Mouse (Mus musculus) retina, embryonic 14.5 days (tissue): ENCODE results near the gene D16Ertd472e.
A peak's percentile ranks its signal among the peaks of the same experiment; 100 is the strongest.
"Not testable (repeated sequence)": the region's sequence is repeated elsewhere in the genome, so short reads cannot be mapped to it uniquely, and the experiment has no call there.

Experiments
- DNase-seq: peaks from one replicate; pipeline ENCODE4 v3.0.0-alpha.2; 2015; ENCODE audit warnings: low spot score

D16Ertd472e gene

GRCm38 (mm10) chr16:78564110-78564821 lies 12.2 kb downstream of the D16Ertd472e start:
- no peak for DNase-seq

- DNase-seq, result no peak
These were observed 13.2 kb downstream of the D16Ertd472e start for GRCm38 (mm10) chr16:78563093-78563971.

- no peak for DNase-seq
These were observed 15.9 kb downstream of the D16Ertd472e start for GRCm38 (mm10) chr16:78560627-78561026.

- no peak for DNase-seq
These were observed 16.4 kb downstream of the D16Ertd472e start for GRCm38 (mm10) chr16:78560063-78560462.

- DNase-seq, result no peak
These were observed 18.9 kb downstream of the D16Ertd472e start for GRCm38 (mm10) chr16:78557573-78557972.

GRCm38 (mm10) chr16:78554911-78555648 lies 21.4 kb downstream of the D16Ertd472e start:
- no peak for DNase-seq

- no peak for DNase-seq
These were observed 29.1 kb downstream of the D16Ertd472e start for GRCm38 (mm10) chr16:78547367-78547766.

- DNase-seq, result no peak
These were observed 30.0 kb downstream of the D16Ertd472e start for GRCm38 (mm10) chr16:78546529-78546928.

- no peak for DNase-seq
These were observed 35.9 kb downstream of the D16Ertd472e start for GRCm38 (mm10) chr16:78540376-78541246.

- no peak for DNase-seq
These were observed 38.6 kb downstream of the D16Ertd472e start for GRCm38 (mm10) chr16:78537798-78538422.

- peak; percentile 3 for DNase-seq
These were observed 39.2 kb downstream of the D16Ertd472e start for GRCm38 (mm10) chr16:78537322-78537721.

GRCm38 (mm10) chr16:78534468-78534867 lies 42.0 kb downstream of the D16Ertd472e start:
- no peak for DNase-seq

GRCm38 (mm10) chr16:78531957-78532605 lies 44.4 kb downstream of the D16Ertd472e start:
- no peak for DNase-seq

- no peak for DNase-seq
These were observed 53.5 kb downstream of the D16Ertd472e start for GRCm38 (mm10) chr16:78522974-78523373.

- no peak for DNase-seq
These were observed 57.8 kb downstream of the D16Ertd472e start for GRCm38 (mm10) chr16:78518697-78519096.

GRCm38 (mm10) chr16:78517171-78517570 lies 59.3 kb downstream of the D16Ertd472e start:
- no peak for DNase-seq

GRCm38 (mm10) chr16:78511526-78511925 lies 65.0 kb downstream of the D16Ertd472e start:
- DNase-seq, result no peak

GRCm38 (mm10) chr16:78502492-78502891 lies 74.0 kb downstream of the D16Ertd472e start:
- DNase-seq, result no peak

- DNase-seq, result not testable (repeated sequence)
These were observed 83.8 kb downstream of the D16Ertd472e start for GRCm38 (mm10) chr16:78492696-78493095.

- no peak for DNase-seq
These were observed 85.7 kb downstream of the D16Ertd472e start for GRCm38 (mm10) chr16:78490779-78491178.
